Mouse (Mus musculus) c-Kit-positive CD71-positive TER-119-positive erythroid progenitor cells, embryonic 14.5 days (primary cell): Measurements from ENCODE around the gene Sh3bgrl3.
A peak's percentile ranks its signal among the peaks of the same experiment; 100 is the strongest.

ENCODE experiments used
- DNase-seq: peaks from one replicate; pipeline ENCODE4 v3.0.0-alpha.2; 2013; ENCODE audit warnings: low spot score

Gene Sh3bgrl3

DNA sequence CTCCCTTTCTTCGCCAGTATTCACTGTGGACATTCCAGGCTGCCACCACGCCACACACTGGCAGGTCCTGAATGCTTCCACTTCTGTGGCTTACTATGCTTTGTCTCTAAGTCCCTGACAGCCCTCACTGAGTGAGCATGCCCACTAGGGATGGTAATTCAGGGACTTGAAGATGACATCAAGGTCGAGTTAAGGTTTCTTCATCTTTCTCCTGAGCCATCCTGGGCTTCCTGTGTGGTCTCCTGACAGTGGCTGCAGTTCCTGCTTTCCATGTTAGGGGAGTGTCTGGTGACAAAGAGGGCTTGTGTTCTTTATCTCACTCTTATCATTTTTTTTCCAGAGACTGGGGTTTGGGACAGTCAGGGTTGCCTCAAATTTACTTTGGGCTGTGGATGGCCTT lies 17.9 kb downstream of the Sh3bgrl3 start:
- no peak for DNase-seq

DNA sequence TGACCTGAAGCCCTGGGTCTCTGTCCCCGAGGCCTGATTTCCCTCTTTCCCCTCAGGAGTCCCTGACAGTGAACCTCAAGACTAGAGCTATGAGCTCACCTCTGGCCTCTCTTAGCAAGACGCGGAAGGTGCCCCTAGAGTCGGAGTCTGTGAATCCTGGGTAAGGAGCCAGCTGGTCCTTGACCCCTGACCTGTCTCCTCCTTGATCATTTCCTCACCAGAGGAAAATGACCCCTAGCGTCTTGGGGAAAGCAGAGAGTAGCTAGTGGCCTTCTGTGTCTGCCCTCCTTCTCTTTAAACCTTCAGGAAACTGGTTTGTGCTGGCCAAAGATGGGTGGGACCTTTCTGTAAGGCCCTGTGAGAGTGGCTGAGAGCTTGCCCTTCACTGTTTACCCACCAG lies 20.4 kb downstream of the Sh3bgrl3 start:
- no peak for DNase-seq

DNA sequence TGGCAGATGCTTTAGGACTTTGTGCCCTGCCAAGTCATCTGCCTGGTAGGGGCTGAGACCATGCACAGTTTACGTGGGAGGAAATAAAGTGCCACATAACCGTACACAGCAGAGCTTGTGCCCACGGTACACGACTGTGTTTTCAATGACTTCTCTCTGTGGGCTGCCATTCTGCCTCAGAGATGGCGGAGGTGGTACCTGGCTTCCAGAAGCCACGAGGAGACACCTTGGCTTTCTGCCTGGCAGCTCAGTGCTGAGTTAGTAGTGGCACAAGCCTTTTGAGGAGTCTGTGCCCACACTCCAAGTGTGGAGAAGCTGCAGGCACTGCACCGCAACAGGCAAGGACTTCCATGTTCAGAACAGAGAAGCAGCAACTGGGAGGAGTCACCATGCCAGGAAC lies 20.9 kb downstream of the Sh3bgrl3 start:
- DNase-seq, result no peak

DNA sequence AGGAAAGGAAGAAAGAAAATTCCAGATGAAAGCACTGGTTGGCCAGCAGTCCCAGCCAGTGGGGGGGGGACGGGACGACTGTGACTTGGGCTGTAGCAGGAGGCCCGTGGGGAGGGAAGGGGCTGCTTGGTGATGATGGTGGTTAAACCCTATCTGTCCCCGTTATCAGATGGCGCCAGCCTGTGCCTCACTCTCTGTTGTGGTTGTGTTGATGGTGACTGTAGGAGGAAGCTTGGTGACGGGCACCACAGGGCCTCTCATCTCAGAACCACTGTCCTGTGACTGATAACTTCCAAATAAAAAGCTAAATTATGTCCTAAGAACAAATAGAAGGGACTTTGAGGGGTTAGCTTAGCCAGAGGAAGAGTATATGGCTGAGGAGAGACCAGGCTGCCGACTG lies 22.5 kb downstream of the Sh3bgrl3 start:
- peak; percentile 40 for DNase-seq

DNA sequence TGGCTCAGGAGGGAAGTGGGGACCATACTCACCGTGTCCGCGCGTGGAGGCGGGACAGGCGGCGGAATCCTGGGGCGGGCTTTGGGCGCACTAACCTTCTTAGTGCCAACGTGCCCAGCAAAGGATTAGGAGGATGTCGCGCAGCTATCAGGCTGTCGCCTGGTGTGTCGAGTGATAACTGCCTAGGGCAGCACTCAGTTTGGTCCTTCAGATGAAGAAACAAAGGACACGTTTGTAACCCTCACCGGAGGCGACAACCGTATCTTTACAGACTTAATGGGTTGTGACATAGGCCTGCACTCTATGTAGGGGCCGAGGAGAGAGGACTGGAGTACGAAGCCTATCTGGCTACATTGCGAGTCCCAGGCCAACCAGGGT lies 25.9 kb downstream of the Sh3bgrl3 start:
- DNase-seq, result peak; percentile 63

DNA sequence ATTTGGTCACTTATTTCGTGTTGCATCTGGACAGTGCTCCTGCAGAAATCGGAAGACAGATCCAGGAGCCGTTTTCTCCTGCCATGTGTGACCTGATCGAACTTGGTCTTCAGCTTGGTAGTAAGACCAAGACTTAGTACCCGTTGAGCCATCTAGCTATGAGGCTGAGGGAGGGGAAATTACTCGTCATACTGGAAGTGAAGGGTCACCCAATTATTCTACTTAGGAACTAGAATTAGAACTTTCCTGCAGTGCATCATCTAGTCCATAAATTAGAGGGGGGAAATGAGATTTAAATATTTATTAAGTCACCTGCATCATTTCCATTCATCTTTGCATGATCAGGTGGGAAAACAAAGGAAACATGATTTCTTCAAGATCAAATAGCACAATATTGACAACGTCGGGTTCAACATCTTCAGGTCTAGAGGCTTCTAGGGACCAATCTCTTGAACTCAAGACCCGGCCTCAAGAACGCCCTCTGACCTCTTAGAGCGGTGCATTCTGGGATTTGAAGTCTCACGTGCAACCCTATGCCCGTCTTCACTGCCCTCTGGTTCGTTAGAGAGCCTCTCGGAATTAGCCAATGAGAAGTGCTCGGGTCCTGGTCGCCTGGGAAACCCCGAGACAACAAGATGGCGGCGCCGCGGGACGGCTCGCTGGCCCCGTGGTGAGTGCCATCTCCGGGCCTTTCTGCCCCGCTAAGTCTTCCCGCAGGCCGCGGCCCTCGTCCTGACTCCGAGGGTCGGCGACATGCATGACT lies 26.4 kb downstream of the Sh3bgrl3 start, which contains the start of gene Ubxn11:
Ubxn11 (plus strand) TSS at position 592 of the 763 bp plus-strand sequence.
- peak; percentile 88 for DNase-seq

DNA sequence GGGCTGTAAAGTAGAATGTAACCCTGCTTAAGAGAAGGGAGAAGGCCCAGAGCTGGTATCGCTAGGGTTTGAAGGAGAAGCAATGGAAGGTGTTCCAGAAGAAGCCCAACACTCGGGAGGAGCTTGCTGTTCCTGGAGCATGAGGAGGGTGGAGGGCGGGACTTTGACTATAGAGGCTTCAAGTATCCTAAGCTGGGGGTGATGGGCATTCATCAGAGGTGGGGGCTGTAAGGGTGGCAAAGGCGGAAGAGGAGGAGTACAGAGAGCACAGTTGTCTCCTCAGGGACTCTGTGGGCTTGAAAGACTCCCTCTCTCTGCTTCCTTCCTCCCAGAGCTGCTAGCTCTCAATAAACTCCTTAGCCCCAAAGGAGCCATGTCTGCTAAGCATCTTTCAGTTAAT lies 28.3 kb downstream of the Sh3bgrl3 start:
- DNase-seq, result no peak

DNA sequence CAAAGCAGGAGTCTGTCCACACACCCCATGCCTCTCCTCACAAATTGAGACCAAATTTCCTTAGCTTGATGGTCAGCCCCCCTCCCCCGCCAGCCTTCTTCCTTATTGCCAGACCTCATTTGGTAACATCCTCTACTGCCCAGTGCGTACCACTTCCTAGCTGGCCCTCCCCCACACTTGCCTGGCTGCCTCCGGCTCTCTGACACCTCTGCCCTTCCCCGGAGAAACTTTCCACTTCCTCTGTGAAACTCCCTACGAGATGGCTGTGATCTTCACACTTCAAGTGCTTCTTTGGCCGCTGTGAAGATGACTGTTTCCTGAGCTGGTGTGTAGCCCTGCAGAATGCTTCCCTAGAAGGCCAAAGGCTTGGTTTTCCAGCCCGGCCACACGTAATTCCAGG lies 30.0 kb downstream of the Sh3bgrl3 start:
- DNase-seq, result no peak

DNA sequence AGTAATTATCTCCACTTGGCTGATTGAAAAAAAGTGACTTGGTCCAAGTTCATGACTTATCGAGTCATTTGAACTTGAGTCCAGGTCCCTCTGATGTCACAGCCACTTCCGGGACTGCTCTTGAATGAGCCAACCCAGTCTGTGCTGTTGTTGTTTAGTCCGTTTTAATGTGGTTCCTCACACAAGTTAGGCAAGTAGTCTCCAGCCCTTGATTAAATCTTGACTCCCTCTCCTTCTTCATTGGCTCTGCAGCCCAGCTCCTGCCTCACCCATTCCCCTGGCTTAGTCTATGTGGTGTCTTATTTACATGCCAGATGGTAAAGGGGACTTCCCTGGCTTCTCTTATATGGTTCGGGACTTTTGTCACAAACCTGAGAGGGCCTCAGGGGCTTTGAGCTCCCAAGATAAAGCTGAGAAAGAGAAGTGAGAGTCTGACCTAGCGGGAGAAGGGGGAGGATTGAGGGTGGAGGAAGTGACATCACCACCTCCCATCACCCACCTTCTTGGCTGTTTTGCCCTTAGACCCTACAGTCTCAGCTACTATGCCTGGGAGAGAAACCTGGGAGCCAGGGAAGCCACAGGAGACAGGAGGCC lies 31.5 kb downstream of the Sh3bgrl3 start:
- no peak for DNase-seq

DNA sequence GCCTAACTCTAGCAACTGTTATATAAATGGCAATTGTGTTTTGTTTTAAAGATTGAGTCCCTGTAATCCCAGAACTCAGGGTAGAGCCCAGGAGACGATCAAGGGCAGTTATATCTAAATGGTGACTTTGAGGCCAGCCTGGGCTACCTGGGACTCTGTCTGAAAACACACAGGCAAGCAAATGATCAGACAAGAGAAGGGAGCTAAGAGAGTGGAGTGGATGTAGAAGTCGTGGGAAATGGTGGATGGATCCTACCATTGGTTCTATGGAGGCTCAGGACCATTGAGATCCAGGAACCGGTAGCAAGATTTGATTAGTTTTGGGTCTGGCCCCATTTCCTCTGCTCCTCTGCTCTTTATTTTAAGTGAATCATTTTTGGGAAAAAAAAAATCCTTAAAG lies 32.5 kb downstream of the Sh3bgrl3 start:
- no peak for DNase-seq

DNA sequence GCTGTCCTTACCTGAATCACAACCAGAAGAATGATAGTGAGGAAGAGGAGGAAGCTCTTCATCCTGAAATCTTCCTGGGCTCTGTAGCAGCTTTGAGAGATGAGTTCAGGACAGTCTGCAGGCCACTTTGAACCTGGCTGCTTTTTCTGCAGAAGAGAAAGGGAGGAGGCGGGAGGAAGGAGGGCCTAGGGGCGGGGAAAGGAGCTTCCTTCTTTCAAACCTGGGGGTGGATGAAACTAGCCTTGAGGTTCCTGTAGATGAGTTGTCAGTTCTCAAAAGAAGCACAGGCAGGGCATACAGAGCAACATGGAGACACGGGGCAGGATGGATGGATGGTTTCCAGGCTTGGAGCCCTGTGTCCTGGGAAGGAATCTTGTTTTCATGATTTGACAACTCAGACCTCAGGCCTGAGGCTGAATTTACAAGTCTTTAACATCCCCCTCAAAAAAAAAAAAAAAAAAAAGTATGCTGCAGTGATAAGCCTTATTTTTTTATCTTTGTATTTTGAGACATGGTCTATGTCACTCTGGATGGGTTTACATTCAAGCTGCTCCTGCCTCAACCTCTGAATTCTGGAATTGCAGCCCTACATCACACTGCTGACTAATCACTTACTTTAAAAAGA lies 33.6 kb downstream of the Sh3bgrl3 start, which contains the start of gene Cd52:
Cd52 (minus strand) TSS at position 160 of the 625 bp plus-strand sequence.
- no peak for DNase-seq

DNA sequence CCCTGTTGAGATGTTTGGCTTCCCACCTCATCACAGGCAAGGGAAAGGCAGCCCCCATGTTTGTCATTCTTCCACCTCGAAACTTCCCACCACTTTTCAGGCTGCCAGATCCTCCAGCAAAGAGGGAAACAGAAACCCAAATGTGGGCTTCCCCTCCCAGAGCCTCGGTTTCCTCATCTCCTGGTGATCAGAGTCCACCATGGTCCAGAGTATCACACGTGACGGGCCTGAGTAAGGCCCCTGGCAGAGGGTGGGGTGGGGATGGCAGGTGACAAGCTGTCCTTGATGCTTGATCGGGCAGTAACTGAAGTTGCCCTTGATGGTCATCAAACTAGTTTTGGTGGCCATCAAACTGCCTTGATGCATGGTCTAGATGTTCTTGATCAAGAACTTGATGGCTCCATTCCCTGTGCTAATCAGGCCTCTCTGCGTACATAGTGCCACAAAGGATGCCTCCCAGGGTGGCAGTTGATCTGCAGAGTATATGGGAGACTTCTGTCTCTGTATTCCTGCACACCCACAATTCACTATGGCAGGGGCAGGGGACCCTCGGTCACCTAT lies 34.5 kb downstream of the Sh3bgrl3 start:
- DNase-seq, result no peak

DNA sequence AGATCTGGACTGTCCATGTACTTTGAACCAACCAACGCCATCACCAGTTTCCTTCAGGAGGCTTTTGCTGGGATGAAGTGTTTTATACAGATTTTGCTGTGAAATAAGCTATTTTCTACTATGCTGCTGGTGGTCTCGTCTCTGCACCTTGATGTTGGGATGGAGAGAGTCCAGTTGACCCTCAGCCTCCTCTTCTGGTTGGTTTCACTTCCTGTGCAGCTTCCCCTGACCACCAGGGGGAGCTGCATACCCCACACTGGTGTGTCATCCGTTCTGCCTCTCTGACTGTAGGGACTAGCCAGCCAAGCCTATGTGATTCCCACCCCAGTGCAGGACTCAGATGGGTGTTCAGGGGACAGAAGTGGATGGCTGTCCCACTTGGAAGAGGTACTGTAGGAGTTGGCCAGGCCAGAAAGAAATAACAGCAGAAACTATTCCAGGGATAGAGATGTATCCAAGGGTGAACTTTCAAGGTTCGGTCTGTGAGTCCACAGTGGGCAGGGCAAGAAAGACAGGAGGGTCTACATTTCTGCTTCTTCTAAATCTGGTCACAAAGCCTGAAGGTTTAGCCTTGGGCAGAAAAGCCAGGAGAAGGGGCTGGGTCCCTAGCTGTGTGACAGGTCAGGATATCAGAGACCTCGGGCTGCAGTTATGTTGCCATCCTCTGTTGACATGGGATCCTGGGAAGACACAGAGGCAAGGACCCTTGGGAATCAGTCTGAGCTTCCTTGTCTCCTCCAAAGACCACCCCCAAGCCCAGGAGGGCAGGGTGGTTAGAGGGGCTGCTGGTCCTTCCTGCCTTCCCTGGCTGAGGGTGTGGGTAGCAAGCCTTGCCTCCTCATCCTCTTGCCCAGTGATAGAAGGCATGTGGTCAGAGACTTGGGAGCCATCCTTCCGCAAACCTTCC lies 36.0 kb downstream of the Sh3bgrl3 start:
- DNase-seq, result peak; percentile 54

DNA sequence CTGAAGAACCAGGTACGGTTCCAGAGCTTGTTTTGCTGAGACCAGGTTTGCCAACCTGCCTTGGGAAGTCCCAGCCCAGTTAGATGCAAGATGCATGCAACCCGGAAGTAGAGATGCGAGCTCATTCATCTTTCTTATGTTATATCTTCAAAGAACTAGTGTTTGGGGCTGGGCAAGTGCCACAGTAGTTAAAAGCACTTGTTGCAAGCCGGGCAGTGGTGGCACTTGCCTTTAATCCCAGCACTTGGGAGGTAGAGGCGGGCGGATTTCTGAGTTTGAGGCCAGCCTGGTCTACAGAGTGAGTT lies 37.4 kb downstream of the Sh3bgrl3 start:
- no peak for DNase-seq

DNA sequence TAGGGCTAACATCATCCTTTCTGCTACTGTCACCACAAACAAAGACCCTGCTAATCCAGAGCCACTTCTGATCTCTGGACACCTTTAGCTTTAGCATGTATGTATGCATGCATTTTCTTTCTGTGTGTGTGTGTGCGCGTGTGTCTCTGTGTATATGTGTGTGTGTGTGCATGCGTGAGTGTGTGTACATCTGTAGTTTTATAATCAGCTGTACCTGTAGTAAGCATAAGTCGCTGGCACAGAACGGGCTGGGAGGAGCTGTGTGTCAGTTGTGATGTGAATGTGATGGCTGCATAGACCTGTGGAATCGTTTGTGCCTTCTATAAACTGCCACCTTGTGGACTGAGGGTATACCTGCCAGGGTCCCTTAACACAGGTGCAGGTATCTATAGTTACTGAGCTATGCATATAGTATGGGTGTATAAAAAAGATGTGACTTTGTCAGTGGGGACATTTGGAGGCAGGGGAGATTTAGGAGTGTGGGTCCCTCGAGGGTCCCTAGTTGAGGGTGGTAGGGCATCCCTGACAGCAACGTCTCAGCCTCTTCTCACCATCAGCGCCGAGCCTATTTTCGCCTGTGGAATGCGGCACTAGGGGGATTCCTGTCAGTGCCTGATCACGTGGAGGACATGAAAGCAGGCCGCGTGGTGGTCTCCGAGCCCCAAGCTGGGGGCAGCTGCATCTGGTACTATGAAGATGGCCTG lies 37.9 kb downstream of the Sh3bgrl3 start:
- no peak for DNase-seq

DNA sequence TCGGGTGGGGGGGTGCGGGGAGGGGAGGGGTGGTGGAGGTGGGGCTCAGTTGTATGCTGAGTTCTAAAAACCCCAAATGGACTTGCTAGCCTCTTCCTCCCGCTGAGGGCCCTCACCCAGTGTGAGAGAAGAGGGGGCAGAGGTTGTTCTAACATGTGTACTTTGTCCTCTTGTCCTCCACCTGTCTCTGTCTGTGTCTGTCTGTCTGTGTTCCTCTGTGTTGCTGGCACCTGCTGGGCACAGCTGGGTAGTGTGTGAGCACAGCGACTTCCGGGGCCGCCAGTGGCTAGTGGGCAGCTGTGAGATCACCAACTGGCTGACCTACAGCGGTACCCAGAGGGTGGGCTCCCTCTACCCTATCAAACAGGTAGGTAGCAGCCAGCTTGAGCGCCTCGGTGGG lies 39.6 kb downstream of the Sh3bgrl3 start:
- DNase-seq, result no peak

DNA sequence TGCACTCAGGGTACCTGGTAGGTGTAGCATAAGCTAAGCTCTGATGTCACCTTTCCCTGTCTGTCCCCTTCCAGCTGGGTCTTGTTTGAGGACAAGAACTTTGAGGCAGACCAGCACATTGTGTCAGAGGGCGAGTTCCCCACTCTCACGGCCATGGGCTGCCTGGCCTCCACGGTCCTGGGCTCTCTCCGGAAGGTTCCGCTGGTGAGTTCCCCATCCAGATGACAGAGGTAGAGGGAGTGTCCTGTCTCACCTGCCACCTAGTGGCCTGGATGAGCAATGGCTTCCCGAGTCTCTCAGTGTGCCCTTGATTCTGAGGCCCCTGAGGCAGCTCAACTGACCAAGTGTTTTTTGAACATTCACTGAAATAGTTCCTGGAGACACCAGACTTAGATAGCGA lies 41.2 kb downstream of the Sh3bgrl3 start:
- DNase-seq, result no peak

DNA sequence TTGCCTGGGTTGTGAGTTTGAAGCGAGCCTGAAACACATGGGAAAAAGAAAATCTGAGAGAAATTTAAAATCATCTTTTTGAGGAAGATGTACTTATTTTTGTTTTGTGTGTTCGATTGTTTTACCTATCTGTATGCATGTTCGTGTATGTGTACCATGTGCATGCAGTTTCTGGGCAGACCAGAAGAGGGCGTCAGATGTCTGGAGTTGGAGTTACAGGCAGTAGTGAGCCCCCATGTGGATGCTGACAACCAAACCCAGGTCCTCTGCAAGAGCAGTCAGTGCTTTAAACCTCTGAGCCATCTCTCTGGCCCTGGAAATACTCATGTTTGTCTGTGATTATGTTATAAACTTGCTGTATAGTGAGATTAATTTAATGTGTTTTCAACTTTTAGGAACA lies 43.6 kb downstream of the Sh3bgrl3 start:
- no peak for DNase-seq

DNA sequence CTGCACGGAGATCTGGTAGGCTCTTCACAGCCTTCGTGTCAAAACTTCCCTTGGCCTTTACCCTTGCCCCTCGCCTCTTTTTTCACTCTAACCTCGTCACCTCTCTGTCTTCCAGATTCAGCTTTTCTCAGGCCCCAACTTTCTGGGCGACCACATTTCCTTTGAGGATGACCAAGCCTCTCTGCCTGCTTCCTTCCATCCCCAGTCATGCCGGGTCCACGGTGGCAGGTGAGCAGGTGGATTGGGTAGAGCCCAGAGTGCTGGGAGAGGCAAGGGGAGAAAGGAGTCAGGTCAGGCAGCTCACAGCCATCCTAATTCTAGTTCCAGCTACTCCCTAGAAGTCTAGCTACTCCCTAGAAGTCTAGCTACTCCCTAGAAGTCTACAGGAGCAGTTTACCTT lies 46.1 kb downstream of the Sh3bgrl3 start:
- DNase-seq, result no peak

DNA sequence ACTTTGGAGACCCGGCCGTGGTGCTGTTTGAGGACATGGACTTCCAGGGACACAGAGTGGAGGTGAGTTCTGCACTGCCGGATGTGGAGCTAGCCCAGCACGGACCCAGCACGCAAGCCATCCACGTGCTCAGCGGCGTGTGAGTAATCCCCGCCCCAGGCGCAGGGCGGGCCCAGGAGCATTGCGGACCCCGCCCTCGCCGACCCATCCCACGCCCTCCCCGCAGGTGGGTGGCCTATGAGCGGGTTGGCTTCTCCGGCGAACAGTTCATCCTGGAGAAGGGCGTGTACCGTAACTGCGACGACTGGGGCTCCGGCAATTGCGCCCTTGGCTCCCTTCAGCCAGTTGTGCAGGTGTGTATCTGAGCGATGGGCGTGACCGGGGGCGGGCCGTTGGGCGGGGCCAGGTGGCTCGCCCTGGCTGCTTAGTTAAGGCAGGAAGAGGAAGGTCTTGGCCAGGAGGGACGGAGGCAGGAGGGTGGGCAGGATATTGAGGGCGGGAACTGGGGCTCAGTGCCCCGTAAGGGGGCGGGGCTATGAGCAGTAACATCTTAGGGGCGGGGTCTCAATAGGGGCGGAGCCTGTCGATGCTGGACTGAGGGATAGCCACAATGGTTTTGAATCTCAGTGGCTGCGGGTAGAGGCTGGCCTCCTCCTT lies 46.7 kb downstream of the Sh3bgrl3 start:
- peak; percentile 61 for DNase-seq

DNA sequence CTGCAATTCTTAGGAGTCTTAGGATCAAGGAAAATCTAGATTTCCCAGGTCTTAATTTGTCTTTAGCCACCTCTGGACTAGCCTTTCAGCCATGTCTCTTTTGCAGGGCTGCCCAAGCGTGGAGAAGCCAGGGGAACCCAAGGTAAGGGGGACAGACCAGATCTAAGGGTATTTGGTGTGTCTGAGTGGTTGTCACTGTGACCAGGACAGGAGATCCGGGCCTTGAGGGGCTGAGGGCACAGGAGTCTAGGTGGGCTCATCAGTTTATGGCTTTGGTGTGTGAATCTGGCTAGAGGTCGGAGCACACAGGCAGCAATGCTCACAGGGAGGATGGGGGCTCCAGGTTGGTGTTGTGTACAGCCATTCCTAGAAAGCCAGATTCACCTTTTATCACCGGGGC lies 47.9 kb downstream of the Sh3bgrl3 start:
- DNase-seq, result no peak
